Mouse (Mus musculus) stomach, embryonic 16.5 days (tissue): Measurements from ENCODE around the gene Top1. TPM values are rescaled to one million over a fixed set of nuclear protein-coding genes. Genes with fewer than 3 reads are reported as not detected.
A peak's percentile ranks its signal among the peaks of the same experiment; 100 is the strongest.

Experiments used
- ATAC-seq: fragments of 200-750 bp; cut with Nextera tagmentation; 2 replicates; pipeline ENCODE4 v1.8.0; 2017; ENCODE audit warnings: moderate number of reproducible peaks, moderate TSS enrichment; ENCODE audit not compliant: insufficient read depth, low FRiP score
- H3K27ac ChIP-seq: fragments of 300-500 bp; sonication (generic); 2 replicates; pipeline ENCODE4 v1.5.1; 2014; ENCODE audit warnings: low read length
- H3K27me3 ChIP-seq: fragments of 300-500 bp; sonication (generic); 2 replicates; pipeline ENCODE4 v1.6.1; 2014; ENCODE audit warnings: low read length, control low read depth, mixed read lengths; ENCODE audit not compliant: control insufficient read depth, insufficient read depth
- H3K36me3 ChIP-seq: fragments of 300-500 bp; sonication (generic); 2 replicates; pipeline ENCODE4 v1.6.1; 2014; ENCODE audit warnings: low read length; ENCODE audit not compliant: control insufficient read depth, insufficient read depth
- H3K4me1 ChIP-seq: fragments of 300-500 bp; sonication (generic); 2 replicates; pipeline ENCODE4 v1.6.1; 2014; ENCODE audit warnings: low read length, control low read depth, mixed read lengths; ENCODE audit not compliant: control insufficient read depth, insufficient read depth
- H3K4me2 ChIP-seq: fragments of 300-500 bp; sonication (generic); 2 replicates; pipeline ENCODE4 v1.6.1; 2014; ENCODE audit warnings: low read depth, low read length, mixed read lengths
- H3K4me3 ChIP-seq: fragments of 300-500 bp; sonication (generic); replicated peaks from 2 replicates; pipeline ENCODE4 v1.5.1; 2014; ENCODE audit warnings: mild to moderate bottlenecking, low read length
- H3K9ac ChIP-seq: fragments of 300-500 bp; sonication (generic); 2 replicates; pipeline ENCODE4 v1.6.1; 2014; ENCODE audit warnings: low read length
- H3K9me3 ChIP-seq: fragments of 300-500 bp; sonication (generic); replicated peaks from 2 replicates; pipeline ENCODE4 v1.6.1; 2016; ENCODE audit warnings: low read length, control low read depth; ENCODE audit not compliant: control insufficient read depth
- WGBS: fragments of 180-500 bp; shearing (Covaris S2); extraction: QIAGEN DNeasy Blood & Tissue Kit; methylation state at CpG from one replicate; pipeline ENCODE4 v1.1.7; 2014; 5-methylcytosine and 5-hydroxymethylcytosine counted together
- polyA plus RNA-seq: library from polyadenylated mRNA; unstranded; fragments of >200 nt; fragmentation: Nextera tagmentation; extraction: Ambion mirVana; gene quantifications from 2 replicates; pipeline ENCODE4 v1.2.1, GENCODE M21; 2015

Gene Top1
- polyA plus RNA-seq, result 55.4 and 64.1 TPM in 2 replicates

DNA sequence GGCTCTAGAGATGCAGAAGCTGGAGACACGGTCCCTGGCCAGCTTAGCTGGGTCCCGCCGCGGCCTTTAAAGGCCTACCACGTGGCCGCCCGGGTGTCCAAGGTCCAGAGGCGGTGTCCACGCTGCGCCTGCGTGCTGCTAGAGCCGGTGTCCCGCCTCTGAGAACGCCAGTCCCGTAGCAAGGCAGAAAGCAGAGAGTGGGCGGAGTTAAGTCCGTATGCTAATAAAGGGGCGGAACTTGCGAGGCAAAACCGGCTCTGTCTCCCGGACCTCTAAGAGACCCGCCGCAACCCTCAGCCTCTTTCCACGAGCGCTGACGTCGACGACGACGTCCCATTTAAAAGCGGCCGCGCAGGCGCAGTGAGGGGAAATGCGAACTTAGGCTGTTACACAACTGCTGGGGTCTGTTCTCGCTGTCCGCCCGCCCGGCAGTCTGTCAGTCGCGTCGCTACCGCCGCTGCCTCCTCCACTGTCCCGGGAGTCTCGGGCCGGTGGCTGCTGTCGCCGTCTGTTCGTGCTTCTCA is at the start of gene Top1:
Gene Top1 (plus strand): TSS at position 275 of the 524 bp plus-strand sequence.
- H3K36me3 ChIP-seq, result no peaks in the 10 kb centered on the region
- H3K4me2 ChIP-seq, result peak within 1 kb of the TSS; percentile 82
- H3K4me1 ChIP-seq, result peaks cover 18% of the 10 kb centered on the region
- H3K27me3 ChIP-seq, result no peaks in the 10 kb centered on the region
- peak; percentile 99 for ATAC-seq
- H3K27ac ChIP-seq, result peak within 1 kb of the TSS; percentile 98
- H3K9me3 ChIP-seq, result no peaks in the 10 kb centered on the region
- H3K9ac ChIP-seq, result peak within 1 kb of the TSS; percentile 100
- peak within 1 kb of the TSS; percentile 75 for H3K4me3 ChIP-seq
- WGBS, result under 1% methylated on average over 50 of the region's 50 CpGs

DNA sequence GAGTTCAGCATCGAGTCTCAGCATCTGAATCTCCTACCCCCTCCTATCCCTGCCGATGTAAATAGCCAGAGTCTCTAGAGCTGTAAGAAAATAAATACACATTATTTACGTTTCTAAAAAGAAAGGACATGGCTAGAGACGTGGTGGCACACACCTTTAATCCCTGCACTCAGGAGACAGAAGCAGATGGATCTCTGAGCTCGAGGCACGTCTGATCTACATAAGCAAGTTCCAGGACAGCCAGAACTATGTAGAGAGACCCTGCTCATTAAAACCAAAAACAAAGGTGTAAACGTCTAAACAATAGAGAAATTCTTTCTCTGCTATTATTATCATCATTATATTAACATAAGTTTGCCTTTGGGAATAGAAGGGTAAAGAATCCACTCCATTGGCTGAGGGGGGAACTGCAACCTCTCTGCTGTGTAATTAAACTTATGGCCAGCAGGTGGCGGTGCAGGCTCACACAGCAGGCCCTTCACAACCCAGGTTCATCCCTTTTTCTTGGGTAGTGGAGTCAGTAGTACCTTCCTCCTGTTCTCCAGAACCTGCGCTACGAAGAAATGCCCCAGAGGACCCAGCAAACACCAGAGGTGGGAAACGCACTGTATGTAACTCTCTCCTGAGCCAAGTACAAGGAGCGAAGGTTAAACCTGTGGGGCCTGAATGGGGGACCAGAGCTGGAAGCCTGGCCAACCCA is 48.0 kb upstream of the Top1 start:
- Histone ChIP-seq H3K36me3 (no peaks in the 10 kb centered on the region), H3K4me2 (no peak overlapping the region), H3K27ac (no peak overlapping the region), H3K4me3 (no peak overlapping the region), H3K27me3 (no peaks in the 10 kb centered on the region), H3K4me1 (no peaks in the 10 kb centered on the region), H3K9me3 (no peaks in the 10 kb centered on the region), H3K9ac (no peak overlapping the region)
- WGBS, result 32% methylated on average over 12 of the region's 12 CpGs
- peak; percentile 76; the same call in 1 of the 2 replicates for ATAC-seq

DNA sequence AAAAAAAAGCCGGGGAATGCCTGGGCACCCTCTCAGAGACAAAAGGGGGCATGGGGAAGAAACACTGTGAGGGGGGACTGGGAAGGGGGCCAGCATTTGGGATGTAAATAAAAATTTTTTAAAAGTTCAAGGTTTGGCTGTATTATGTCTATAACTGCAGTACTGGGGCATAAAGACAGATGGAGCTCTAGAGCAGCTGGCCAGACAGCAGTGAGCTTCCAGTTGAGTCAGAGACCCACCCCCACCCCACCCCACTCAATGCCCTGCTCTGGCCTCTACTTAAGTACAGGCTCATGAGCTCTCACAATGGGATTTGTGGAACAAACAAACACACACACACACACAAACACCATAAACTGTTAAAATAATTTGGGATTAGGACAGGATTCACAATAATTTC is 43.9 kb upstream of the Top1 start:
- Histone ChIP-seq H3K4me3 (no peak overlapping the region), H3K36me3 (no peaks in the 10 kb centered on the region), H3K9me3 (no peaks in the 10 kb centered on the region), H3K4me1 (no peaks in the 10 kb centered on the region), H3K9ac (no peak overlapping the region), H3K4me2 (no peak overlapping the region), H3K27me3 (no peaks in the 10 kb centered on the region), H3K27ac (no peak overlapping the region)
- no peak for ATAC-seq
- WGBS, result 47% methylated on average over 1 of the region's 1 CpGs

DNA sequence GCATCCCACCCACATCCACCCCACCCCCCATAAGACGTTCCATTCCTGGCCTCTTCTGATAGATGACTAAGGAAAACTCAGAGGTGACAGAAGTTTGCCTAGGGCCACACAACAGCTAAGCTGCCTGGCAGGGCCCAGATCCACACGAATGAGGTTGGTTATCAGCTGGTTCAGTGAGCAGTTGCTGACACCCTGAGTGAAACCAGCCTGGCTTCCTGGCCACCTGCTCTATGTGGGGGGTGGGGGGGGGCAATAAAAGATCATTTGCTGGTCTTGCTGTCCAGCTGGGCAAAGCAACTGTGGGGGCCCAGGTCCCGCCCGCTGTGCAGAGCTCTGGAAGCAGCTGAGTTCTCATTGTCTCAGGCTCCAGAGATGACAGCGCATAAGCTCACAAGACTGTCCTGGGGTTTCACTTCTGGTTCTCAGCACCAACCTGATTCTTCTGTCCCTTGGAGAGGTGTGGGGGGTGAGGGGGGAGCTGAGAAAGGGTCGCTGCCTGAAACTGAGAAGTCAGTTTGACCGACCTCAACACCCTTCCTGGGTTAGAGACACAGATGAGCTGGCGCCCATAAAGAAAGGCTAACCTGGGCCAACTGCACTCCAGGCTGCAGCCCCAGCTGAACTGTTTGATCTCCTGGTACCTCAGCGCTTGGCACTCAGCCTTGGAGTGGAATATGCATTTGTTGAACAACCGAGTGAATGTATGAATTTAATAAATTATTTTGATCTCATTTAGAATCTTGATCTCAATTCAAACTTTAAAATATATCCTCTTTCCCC is 42.3 kb upstream of the Top1 start:
- Histone ChIP-seq H3K9me3 (no peaks in the 10 kb centered on the region), H3K4me2 (no peak overlapping the region), H3K4me1 (no peaks in the 10 kb centered on the region), H3K27ac (no peak overlapping the region), H3K9ac (no peak overlapping the region), H3K4me3 (no peak overlapping the region), H3K36me3 (no peaks in the 10 kb centered on the region), H3K27me3 (no peaks in the 10 kb centered on the region)
- 57% methylated on average over 10 of the region's 10 CpGs for WGBS
- peak; percentile 60; the same call in 1 of the 2 replicates for ATAC-seq

DNA sequence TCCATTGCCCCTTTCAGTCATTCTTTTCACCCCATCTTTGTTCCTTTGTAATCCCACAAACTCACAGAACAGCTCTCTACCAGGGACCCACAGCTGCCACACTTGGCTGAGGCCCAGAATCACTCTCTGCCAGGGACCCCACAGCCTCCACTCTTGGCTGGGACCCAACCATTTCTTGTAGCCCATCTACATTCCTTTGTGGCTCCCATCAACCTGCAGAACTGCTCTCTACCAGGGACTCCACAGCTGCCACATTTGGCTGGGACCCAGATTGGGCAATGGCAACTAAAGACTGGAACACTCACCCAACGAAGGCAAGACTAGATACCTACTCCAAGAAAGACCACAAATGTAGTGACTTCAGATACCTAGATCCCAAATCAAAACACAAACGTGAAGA is 35.7 kb upstream of the Top1 start:
- Histone ChIP-seq H3K4me1 (no peaks in the 10 kb centered on the region), H3K4me3 (no peak overlapping the region), H3K36me3 (no peaks in the 10 kb centered on the region), H3K9me3 (no peaks in the 10 kb centered on the region), H3K27me3 (no peaks in the 10 kb centered on the region), H3K9ac (no peak overlapping the region), H3K4me2 (no peak overlapping the region), H3K27ac (no peak overlapping the region)
- WGBS, result 54% methylated on average over 2 of the region's 2 CpGs
- no peak for ATAC-seq

DNA sequence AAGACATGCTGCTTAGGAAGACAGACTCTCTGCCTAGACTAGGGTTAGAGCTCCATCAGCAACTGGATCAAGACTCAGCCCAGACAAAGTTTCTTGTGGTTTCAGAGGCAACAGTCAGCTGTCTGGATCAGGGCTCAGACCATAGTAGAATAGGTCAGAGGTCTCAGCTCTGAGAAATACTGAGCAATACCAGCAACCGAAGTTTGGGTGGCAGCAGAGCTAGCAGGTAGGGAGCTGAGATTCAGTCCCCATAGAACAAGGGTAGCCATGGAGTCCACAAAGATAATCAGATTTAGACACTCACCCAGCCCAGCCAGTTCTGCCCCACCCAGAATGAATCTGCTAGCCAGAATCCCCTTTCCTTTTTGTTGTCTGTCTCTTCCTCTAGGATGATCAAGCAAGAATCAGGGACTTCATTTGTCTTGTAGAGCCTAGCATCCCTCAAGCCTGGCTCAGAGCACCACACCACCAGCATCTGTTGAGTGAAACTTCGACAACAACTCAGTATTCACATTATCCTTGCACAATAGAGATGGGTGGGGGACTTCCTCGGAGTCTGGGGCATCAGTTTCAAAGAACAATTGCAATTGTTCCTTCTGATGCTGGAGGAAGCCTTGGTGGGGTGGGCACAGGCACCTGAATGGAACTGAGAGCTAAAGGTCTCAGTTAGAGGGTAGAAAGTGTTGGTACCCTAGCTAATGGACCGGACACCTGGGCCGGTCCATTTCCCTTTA is 32.3 kb upstream of the Top1 start:
- H3K4me2 ChIP-seq, result no peak overlapping the region
- no peaks in the 10 kb centered on the region for H3K36me3 ChIP-seq
- H3K27ac ChIP-seq, result no peak overlapping the region
- H3K27me3 ChIP-seq, result no peaks in the 10 kb centered on the region
- no peak overlapping the region for H3K4me3 ChIP-seq
- H3K9me3 ChIP-seq, result no peaks in the 10 kb centered on the region
- no peak for ATAC-seq
- H3K9ac ChIP-seq, result no peak overlapping the region
- WGBS, result 70% methylated on average over 5 of the region's 5 CpGs
- H3K4me1 ChIP-seq, result peaks cover under 1% of the 10 kb centered on the region; the same call in 1 of the 2 replicates

DNA sequence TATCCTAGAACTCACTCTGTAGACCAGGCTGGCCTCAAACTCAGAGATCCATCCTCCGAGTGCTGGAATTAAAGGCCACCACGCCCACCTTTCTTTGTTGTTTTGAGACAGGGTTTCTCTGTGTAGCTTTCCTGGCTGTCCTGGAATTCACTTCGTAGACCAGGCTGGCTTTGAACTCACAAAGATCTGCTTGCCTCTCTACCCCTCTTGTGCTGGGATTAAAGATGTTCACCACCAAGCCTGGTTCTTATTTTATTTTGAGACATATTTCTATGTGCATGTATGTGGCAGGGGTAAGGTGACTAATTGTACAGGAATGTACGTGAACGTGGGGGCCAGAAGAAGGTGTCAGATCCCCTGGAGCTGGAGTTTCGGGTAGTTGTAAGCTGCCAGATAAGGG is 27.9 kb upstream of the Top1 start:
- no peaks in the 10 kb centered on the region for H3K27me3 ChIP-seq
- WGBS, result 83% methylated on average over 6 of the region's 6 CpGs
- H3K9ac ChIP-seq, result no peak overlapping the region
- no peak overlapping the region for H3K4me3 ChIP-seq
- H3K4me1 ChIP-seq, result peaks cover 35% of the 10 kb centered on the region
- no peak for ATAC-seq
- no peak overlapping the region for H3K4me2 ChIP-seq
- H3K36me3 ChIP-seq, result no peaks in the 10 kb centered on the region
- no peaks in the 10 kb centered on the region; the same call in 1 of the 2 replicates for H3K9me3 ChIP-seq
- no peak overlapping the region for H3K27ac ChIP-seq

DNA sequence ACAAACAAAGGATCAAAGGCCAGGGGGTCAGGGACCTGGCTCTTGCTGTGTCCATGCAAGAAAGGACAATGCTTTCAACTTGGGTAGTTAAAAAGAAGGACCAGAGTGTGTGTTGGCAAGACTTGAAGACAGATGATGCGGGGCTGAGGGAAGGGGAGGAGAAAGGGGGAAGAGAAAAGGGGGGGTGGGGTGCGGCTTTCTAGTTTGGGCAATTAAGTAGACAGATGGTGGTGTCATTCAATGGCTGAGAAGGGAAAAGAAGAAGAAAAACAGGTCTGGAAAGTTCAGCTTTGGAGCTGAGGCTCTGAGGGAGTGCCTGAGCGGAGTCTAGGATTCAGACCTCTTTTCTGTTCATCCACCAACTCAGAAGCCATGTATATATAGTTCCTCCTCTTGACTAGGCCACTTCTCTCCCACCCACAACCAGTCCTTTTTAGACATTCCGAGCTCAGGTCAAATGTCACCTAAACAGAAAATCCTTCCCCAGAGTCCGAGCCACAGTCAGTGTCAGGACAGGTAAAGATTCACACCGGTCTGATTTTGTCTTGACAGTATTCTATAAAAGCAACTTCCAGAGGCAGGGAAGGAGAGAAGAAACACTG is 27.0 kb upstream of the Top1 start:
- peak overlapping the region; percentile 81 for H3K27ac ChIP-seq

More for the DNA sequence above, 27.0 kb upstream of the Top1 start:
- 46% methylated on average over 6 of the region's 6 CpGs for WGBS
- no peaks in the 10 kb centered on the region for H3K36me3 ChIP-seq
- H3K9ac ChIP-seq, result no peak overlapping the region
- no peak for ATAC-seq
- H3K4me1 ChIP-seq, result peaks cover 35% of the 10 kb centered on the region
- H3K9me3 ChIP-seq, result no peaks in the 10 kb centered on the region; the same call in 1 of the 2 replicates
- H3K4me2 ChIP-seq, result no peak overlapping the region
- no peak overlapping the region for H3K4me3 ChIP-seq
- H3K27me3 ChIP-seq, result no peaks in the 10 kb centered on the region
